Mouse (Mus musculus) liver, embryonic 15.5 days (tissue): ENCODE measurements around the gene Olfr566. TPM values are rescaled to one million over a fixed set of nuclear protein-coding genes. Genes with fewer than 3 reads are reported as not detected.

Experiments
- ATAC-seq: fragments of 200-750 bp; cut with Nextera tagmentation; 2 replicates; pipeline ENCODE4 v1.8.0; 2017; ENCODE audit warnings: moderate number of reproducible peaks, mild to moderate bottlenecking, moderate library complexity; ENCODE audit not compliant: insufficient read depth
- H3K27ac ChIP-seq: fragments of 300-500 bp; sonication (generic); replicated peaks from 2 replicates; pipeline ENCODE4 v1.5.1; 2015; ENCODE audit warnings: mild to moderate bottlenecking, inconsistent platforms
- H3K27me3 ChIP-seq: fragments of 300-500 bp; sonication (generic); 2 replicates; pipeline ENCODE4 v1.6.1; 2015; ENCODE audit warnings: mild to moderate bottlenecking, inconsistent platforms
- H3K36me3 ChIP-seq: fragments of 300-500 bp; sonication (generic); replicated peaks from 2 replicates; pipeline ENCODE4 v1.6.1; 2015; ENCODE audit warnings: moderate library complexity, mild to moderate bottlenecking, inconsistent platforms
- H3K4me1 ChIP-seq: fragments of 300-500 bp; sonication (generic); replicated peaks from 2 replicates; pipeline ENCODE4 v1.6.1; 2015; ENCODE audit warnings: inconsistent platforms
- H3K4me2 ChIP-seq: fragments of 300-500 bp; sonication (generic); 2 replicates; pipeline ENCODE4 v1.6.1; 2015; ENCODE audit warnings: moderate library complexity, mild to moderate bottlenecking, inconsistent platforms
- H3K4me3 ChIP-seq: fragments of 300-500 bp; sonication (generic); replicated peaks from 2 replicates; pipeline ENCODE4 v1.5.1; 2015; ENCODE audit warnings: mild to moderate bottlenecking, inconsistent platforms
- H3K9ac ChIP-seq: fragments of 300-500 bp; sonication (generic); 2 replicates; pipeline ENCODE4 v1.6.1; 2015; ENCODE audit warnings: moderate library complexity, mild to moderate bottlenecking, inconsistent platforms
- H3K9me3 ChIP-seq: fragments of 300-500 bp; sonication (generic); replicated peaks from 2 replicates; pipeline ENCODE4 v1.6.1; 2016; ENCODE audit warnings: inconsistent platforms
- WGBS: fragments of 180-500 bp; shearing (Covaris S2); methylation state at CpG from one replicate; pipeline ENCODE4 v1.1.7; 2015; ENCODE audit warnings: mixed read lengths; ENCODE audit not compliant: insufficient replicate concordance; 5-methylcytosine and 5-hydroxymethylcytosine counted together
- polyA plus RNA-seq: library from polyadenylated mRNA; unstranded; fragments of >200 nt; fragmentation: Nextera tagmentation; extraction: Ambion mirVana; gene quantifications from 2 replicates; pipeline ENCODE4 v1.2.1, GENCODE M21; 2015

Gene Olfr566
- not detected in 2 replicates for polyA plus RNA-seq

GRCm38 (mm10) chr7:102858665-102859064, at the start of gene Olfr566:
Gene Olfr566 (minus strand): TSS chr7:102858765.
- no peak for ATAC-seq
- 62% methylated on average over 1 of the region's 1 CpGs for WGBS

GRCm38 (mm10) chr7:102890782-102891181, 32.2 kb upstream of the Olfr566 start, which contains the start of gene Olfr569:
Gene Olfr569 (minus strand): TSS chr7:102890882.
- ATAC-seq, result no peak
- no peak within 1 kb of the TSS for H3K4me3 ChIP-seq
- no peak within 1 kb of the TSS for H3K9ac ChIP-seq
- no peak within 1 kb of the TSS for H3K27ac ChIP-seq
- no peaks in the 10 kb centered on the region for H3K36me3 ChIP-seq
- H3K27me3 ChIP-seq, result no peaks in the 10 kb centered on the region
- 48% methylated on average over 3 of the region's 3 CpGs for WGBS
- H3K9me3 ChIP-seq, result no peaks in the 10 kb centered on the region
- no peak within 1 kb of the TSS for H3K4me2 ChIP-seq
- no peaks in the 10 kb centered on the region for H3K4me1 ChIP-seq

More at GRCm38 (mm10) chr7:102858665-102859064, at the start of gene Olfr566:
- Histone ChIP-seq H3K27ac (no peak within 1 kb of the TSS), H3K4me1 (no peaks in the 10 kb centered on the region), H3K27me3 (no peaks in the 10 kb centered on the region), H3K9me3 (no peaks in the 10 kb centered on the region), H3K4me2 (no peak within 1 kb of the TSS), H3K9ac (no peak within 1 kb of the TSS), H3K36me3 (no peaks in the 10 kb centered on the region), H3K4me3 (no peak within 1 kb of the TSS)

- Histone ChIP-seq H3K27me3 (no peaks in the 10 kb centered on the region), H3K9me3 (no peaks in the 10 kb centered on the region), H3K4me1 (no peaks in the 10 kb centered on the region), H3K4me2 (no peak within 1 kb of the TSS), H3K4me3 (no peak within 1 kb of the TSS), H3K36me3 (no peaks in the 10 kb centered on the region), H3K9ac (no peak within 1 kb of the TSS), H3K27ac (no peak within 1 kb of the TSS)
- ATAC-seq, result no peak
Measured at GRCm38 (mm10) chr7:102876822-102877221, 18.3 kb upstream of the Olfr566 start, which contains the start of gene Olfr568. Gene Olfr568 (plus strand): TSS chr7:102877122.

GRCm38 (mm10) chr7:102855807-102856206, 2.8 kb downstream of the Olfr566 start:
- no peaks in the 10 kb centered on the region for H3K4me1 ChIP-seq
- H3K27ac ChIP-seq, result no peak overlapping the region
- H3K9ac ChIP-seq, result no peak overlapping the region
- no peak overlapping the region for H3K4me2 ChIP-seq
- no peak overlapping the region for H3K4me3 ChIP-seq
- H3K9me3 ChIP-seq, result no peaks in the 10 kb centered on the region
- no peaks in the 10 kb centered on the region for H3K36me3 ChIP-seq
- ATAC-seq, result no peak
- H3K27me3 ChIP-seq, result no peaks in the 10 kb centered on the region

Other genes with a start within 250 kb of the Olfr566 start
- not detected in 2 replicates for gene Olfr553, start 240.5 kb downstream of the Olfr566 start, polyA plus RNA-seq
- not detected in 2 replicates for gene Olfr554, start 220.3 kb downstream of the Olfr566 start, polyA plus RNA-seq
- not detected in 2 replicates for gene Olfr555, start 199.9 kb downstream of the Olfr566 start, polyA plus RNA-seq
- gene Olfr556, start 193.9 kb downstream of the Olfr566 start, polyA plus RNA-seq, result not detected in 2 replicates
- 1.5 TPM in 2 replicates for gene Trim68, start 171.4 kb downstream of the Olfr566 start, polyA plus RNA-seq
- gene Olfr557, start 162.9 kb downstream of the Olfr566 start, polyA plus RNA-seq, result not detected in 2 replicates
- not detected in 2 replicates for gene Olfr558, start 156.6 kb downstream of the Olfr566 start, polyA plus RNA-seq
- not detected in 2 replicates for gene Olfr33, start 139.7 kb downstream of the Olfr566 start, polyA plus RNA-seq
- not detected in 2 replicates for gene Olfr559, start 131.3 kb downstream of the Olfr566 start, polyA plus RNA-seq
- gene Olfr560, start 99.4 kb downstream of the Olfr566 start, polyA plus RNA-seq, result not detected in 2 replicates
- gene Olfr78, start 99.3 kb downstream of the Olfr566 start, polyA plus RNA-seq, result not detected in 2 replicates
- not detected in 2 replicates for gene Olfr561, start 87.5 kb downstream of the Olfr566 start, polyA plus RNA-seq
- not detected in 2 replicates for gene Olfr564, start 55.3 kb downstream of the Olfr566 start, polyA plus RNA-seq
- gene Olfr568, start 18.4 kb upstream of the Olfr566 start, polyA plus RNA-seq, result not detected in 2 replicates
- gene Olfr569, start 32.1 kb upstream of the Olfr566 start, polyA plus RNA-seq, result not detected in 2 replicates
- not detected in 2 replicates for gene Olfr570, start 35.8 kb upstream of the Olfr566 start, polyA plus RNA-seq
- not detected in 2 replicates for gene Olfr571, start 58.8 kb upstream of the Olfr566 start, polyA plus RNA-seq
- not detected in 2 replicates for gene Olfr572, start 65.6 kb upstream of the Olfr566 start, polyA plus RNA-seq
- gene Olfr573-ps1, start 83.8 kb upstream of the Olfr566 start, polyA plus RNA-seq, result not detected in 2 replicates
- gene Olfr574, start 89.7 kb upstream of the Olfr566 start, polyA plus RNA-seq, result not detected in 2 replicates
- gene Olfr575, start 100.0 kb upstream of the Olfr566 start, polyA plus RNA-seq, result not detected in 2 replicates
- not detected in 2 replicates for gene Olfr576, start 103.9 kb upstream of the Olfr566 start, polyA plus RNA-seq
- gene Olfr577, start 117.2 kb upstream of the Olfr566 start, polyA plus RNA-seq, result not detected in 2 replicates
- gene Olfr578, start 130.6 kb upstream of the Olfr566 start, polyA plus RNA-seq, result not detected in 2 replicates
- not detected in 2 replicates for gene Olfr582, start 179.3 kb upstream of the Olfr566 start, polyA plus RNA-seq
- not detected in 2 replicates for gene Olfr583, start 192.5 kb upstream of the Olfr566 start, polyA plus RNA-seq
- not detected in 2 replicates for gene Olfr584, start 223.1 kb upstream of the Olfr566 start, polyA plus RNA-seq
- not detected in 2 replicates for gene Olfr585, start 239.0 kb upstream of the Olfr566 start, polyA plus RNA-seq